Comparison of ENCODE assay signal across 8 mouse cellular contexts in genomic region chr6:34353658-34354353, GRCm38 (mm10). TPM values are rescaled to one million over a fixed set of nuclear protein-coding genes. Genes with fewer than 3 reads are reported as not detected.
DNase-seq lines count a peak whose midpoint lies in the region; ATAC-seq lines count a peak whose summit lies in the region.

Gene Akr1b8, plus strand, starts transcription at chr6:34354119.

- no peaks in the 10 kb centered on the region for H3K27me3 ChIP-seq in hindbrain, embryonic 11.5 days (ENCODE audit: control insufficient read depth, insufficient read depth, low read length)

- H3K4me2 ChIP-seq in hindbrain, embryonic 11.5 days (replicated peaks; ENCODE audit: low read depth, low read length) = peak within 1 kb of the TSS; percentile 44

- H3K9ac ChIP-seq in hindbrain, embryonic 11.5 days (ENCODE audit: low read depth, low read length) = 0 out of 2 replicates have a peak within 1 kb of the TSS, but pooled peaks have one; percentile 44

- no peak within 1 kb of the TSS for H3K27ac ChIP-seq in hindbrain, embryonic 11.5 days (ENCODE audit: low read depth, low read length)

- H3K4me1 ChIP-seq in hindbrain, embryonic 11.5 days (replicated peaks; ENCODE audit: control insufficient read depth, insufficient read depth, low read length) = no peaks in the 10 kb centered on the region

- peak; percentile 51; the same call in 1 of the 2 replicates for ATAC-seq in hindbrain, embryonic 11.5 days (ENCODE audit: low FRiP score)
- no peak for ATAC-seq in monocyte, adult 5-6 weeks (replicated peaks; ENCODE audit: insufficient number of reproducible peaks, low FRiP score, low TSS enrichment, poor library complexity, severe bottlenecking)
- ATAC-seq in megakaryocyte progenitor cell, adult 5-6 weeks (replicated peaks; ENCODE audit: poor library complexity) = no peak

- H3K4me3 ChIP-seq in hindbrain, embryonic 11.5 days (ENCODE audit: low read depth, low read length) = peak within 1 kb of the TSS; percentile 19

- H3K36me3 ChIP-seq in hindbrain, embryonic 11.5 days (ENCODE audit: control insufficient read depth, insufficient read depth, low read length) = no peaks in the 10 kb centered on the region

- no peaks in the 10 kb centered on the region for H3K9me3 ChIP-seq in hindbrain, embryonic 11.5 days (ENCODE audit: control insufficient read depth, low read length)

- DNase-seq in 416B (ENCODE audit: low read depth) = peak; percentile 52
- peak; percentile 62 to 86 for DNase-seq in adrenal gland, adult (ENCODE audit: inconsistent age in 2 of 2, low spot score in 1 of 2)
- peak; percentile 50 for DNase-seq in embryo, embryonic 9.5 days (ENCODE audit: extremely low spot score)
- peak; percentile 39 for DNase-seq in hindbrain, embryonic 11.5 days (ENCODE audit: low spot score)
- peak; percentile 12 for DNase-seq in lung, postnatal 10 days
- no peak for DNase-seq in spleen, postnatal 10 days (ENCODE audit: low spot score in 2 of 2)

- 17% methylated on average over 16 of the region's 16 CpGs for WGBS in hindbrain, embryonic 11.5 days

RNA-seq across cellular contexts. Expression of gene Akr1b8, which starts in this region (rescaled TPM):
- 31.8 and 33.0 TPM in 2 replicates for polyA plus RNA-seq in hindbrain, embryonic 11.5 days (2014; fragmentation: Nextera tagmentation; extraction: Ambion mirVana)
- not detected in 3 replicates for total RNA-seq in monocyte, adult 5-6 weeks (2017)
- total RNA-seq in megakaryocyte progenitor cell, adult 5-6 weeks (2015) = 0.10 TPM in 1 of 2 replicates, not detected in the other
- not detected in 2 replicates for total RNA-seq in megakaryocyte progenitor cell, adult 5-6 weeks (2017)

Comparison
In these comparisons a context has a peak if more than half of its experiments do, and no peak if none do; other contexts are left out.
1. DNase-seq: peak in 416B (single experiment), adrenal gland, adult (2 of 2), embryo, embryonic 9.5 days (single experiment), hindbrain, embryonic 11.5 days (single experiment) and lung, postnatal 10 days (single experiment); none in spleen, postnatal 10 days (0 of 2).